Mouse (Mus musculus): ENCODE data around the gene Kifc1.
"Not testable (repeated sequence)": the region's sequence is repeated elsewhere in the genome, so short reads cannot be mapped to it uniquely, and the experiment has no call there.

The Kifc1 gene

DNA sequence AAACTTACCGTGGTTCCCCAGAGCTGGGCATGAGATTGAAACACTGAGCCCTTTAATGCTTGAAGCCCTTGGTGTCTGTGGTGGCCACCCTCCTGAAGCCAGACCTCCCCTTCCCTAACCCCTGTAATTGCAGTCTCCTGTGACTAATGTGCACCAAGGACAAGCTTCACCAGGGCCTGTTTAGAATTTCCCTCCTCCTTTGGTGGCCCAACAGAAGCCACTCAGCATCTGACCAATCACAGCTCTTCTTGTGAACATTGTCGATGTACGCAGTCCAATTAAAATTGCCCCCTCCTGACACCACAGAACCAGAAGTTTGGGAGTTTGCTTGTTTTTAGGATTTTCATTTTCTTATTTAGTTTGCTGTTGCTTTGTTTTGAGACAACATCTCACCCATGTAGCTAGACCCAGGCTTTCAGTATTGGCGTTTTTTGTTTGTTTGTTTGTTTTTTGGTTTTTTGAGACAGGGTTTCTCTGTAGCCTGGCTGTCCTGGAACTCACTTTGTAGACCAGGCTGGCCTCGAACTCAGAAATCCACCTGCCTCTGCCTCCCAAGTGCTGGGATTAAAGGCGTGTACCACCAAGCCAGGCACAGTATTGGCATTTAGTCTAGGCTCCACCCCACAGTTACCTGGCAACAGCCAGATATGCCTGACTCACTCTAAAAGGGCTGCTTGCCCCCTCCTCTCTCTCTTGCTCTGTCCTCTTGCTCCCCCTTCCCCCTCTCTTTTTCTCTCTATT, 13.6 kb upstream of the Kifc1 start:
- DNase-seq (ENCODE audit: low spot score in 2 of 2), result not testable (repeated sequence)

GRCm38 (mm10) chr17:33902491-33902890, 12.0 kb upstream of the Kifc1 start:
- DNase-seq (ENCODE audit: low spot score in 2 of 2), result no peak

DNA sequence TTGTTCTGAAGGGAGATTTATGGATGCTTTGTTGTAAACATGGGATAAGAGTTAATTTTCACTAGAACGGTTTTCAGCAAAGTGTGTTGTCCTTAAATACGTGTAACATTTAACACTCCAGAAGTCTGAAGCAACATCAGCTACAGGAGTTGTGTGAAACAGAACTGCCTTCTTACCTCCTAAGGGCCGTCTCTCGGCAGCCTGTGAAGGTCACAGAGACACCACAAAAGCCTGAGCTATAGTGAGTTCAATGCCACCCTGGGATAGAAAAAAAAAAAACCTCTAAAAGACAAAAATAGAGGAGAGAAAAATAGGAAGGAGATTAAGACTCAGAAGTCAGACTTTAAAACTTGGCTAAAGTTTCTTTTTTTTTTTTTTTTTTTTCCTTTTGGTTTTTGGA, 11.6 kb upstream of the Kifc1 start:
- no peak for DNase-seq (ENCODE audit: low spot score in 2 of 2)

DNA sequence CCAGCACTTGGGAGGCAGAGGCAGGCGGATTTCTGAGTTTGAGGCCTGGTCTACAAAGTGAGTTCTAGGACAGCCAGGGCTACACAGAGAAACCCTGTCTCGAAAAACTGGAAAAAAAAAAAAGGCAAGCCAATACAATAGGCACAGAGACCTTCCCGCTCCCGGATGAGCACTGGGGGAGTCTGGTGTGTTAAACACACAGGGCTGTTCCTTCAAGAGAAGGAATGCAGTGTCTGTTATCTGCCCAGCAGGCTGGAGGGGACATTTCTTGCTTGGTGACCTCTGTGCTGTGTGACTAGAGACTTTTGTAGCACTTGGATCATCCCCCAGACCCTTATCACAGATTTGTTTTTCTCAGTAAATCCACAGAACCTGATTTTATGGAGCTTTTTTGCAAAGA, 11.2 kb upstream of the Kifc1 start:
- DNase-seq (ENCODE audit: low spot score in 2 of 2), result no peak

DNA sequence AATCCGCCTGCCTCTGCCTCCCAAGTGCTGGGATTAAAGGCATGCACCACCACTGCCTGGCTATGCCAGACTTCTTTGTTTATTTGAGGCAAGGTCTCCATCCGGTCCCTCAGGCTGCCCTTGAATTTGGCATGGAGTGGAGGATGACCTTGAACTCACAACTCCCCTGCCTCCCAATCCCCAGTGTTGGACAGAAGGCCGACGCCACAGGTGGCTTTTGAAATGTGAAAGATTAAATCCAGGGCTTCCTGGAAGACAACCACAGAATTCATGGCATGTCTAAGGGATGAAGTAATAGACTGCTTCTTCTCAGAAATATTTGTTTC, 10.5 kb upstream of the Kifc1 start:
- DNase-seq (ENCODE audit: low spot score in 2 of 2), result no peak

- DNase-seq (ENCODE audit: low spot score in 2 of 2), result no peak
Observed at GRCm38 (mm10) chr17:33900281-33900988, 10.0 kb upstream of the Kifc1 start.

- no peak for DNase-seq (ENCODE audit: low spot score in 2 of 2)
Observed at GRCm38 (mm10) chr17:33899642-33900041, 9.2 kb upstream of the Kifc1 start.

GRCm38 (mm10) chr17:33898193-33898592, 7.7 kb upstream of the Kifc1 start:
- not testable (repeated sequence) for DNase-seq (ENCODE audit: low spot score in 2 of 2)

- DNase-seq (ENCODE audit: low spot score in 2 of 2), result no peak
Observed at GRCm38 (mm10) chr17:33897114-33897794, 6.8 kb upstream of the Kifc1 start.

- DNase-seq (ENCODE audit: low spot score in 2 of 2), result not testable (repeated sequence)
Observed at GRCm38 (mm10) chr17:33893011-33893410, 2.5 kb upstream of the Kifc1 start.

DNA sequence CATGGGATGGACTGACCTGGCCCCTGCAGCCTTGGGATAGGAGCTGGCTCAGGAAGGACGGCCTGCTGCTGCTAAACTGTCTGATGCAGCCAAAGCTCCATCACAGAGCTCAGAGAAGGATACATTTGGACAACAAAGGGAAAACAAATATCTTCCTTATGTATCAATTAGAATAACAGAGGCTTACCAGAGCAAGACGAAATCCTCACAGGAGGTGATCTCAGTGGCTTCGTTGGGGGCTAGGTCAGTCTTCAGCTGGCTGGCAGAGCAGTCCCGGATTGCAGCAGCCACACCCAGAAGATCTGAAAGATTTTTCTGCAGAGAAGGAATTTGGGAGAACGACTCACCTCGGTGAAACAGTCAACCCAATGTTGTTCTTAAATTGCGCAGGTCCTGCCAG, 2.0 kb upstream of the Kifc1 start:
- no peak for DNase-seq (ENCODE audit: low spot score in 2 of 2)

DNA sequence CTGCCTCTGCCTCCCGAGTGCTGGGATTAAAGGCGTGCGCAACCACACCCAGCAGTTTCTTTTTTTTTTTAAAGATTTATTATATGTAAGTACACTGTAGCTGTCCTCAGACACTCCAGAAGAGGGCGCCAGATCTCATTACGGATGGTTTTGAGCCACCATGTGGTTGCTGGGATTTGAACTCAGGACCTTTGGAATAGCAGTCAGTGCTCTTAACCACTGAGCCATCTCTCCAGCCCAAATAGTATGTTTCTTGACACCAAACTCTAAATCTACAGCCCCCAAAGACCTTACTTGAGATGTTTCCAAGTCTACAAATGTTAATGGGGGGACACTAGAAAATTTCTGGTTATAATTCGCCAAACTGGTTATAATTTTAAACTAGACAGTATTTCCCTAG, 1.4 kb upstream of the Kifc1 start:
- DNase-seq (ENCODE audit: low spot score in 2 of 2), result not testable (repeated sequence)

DNA sequence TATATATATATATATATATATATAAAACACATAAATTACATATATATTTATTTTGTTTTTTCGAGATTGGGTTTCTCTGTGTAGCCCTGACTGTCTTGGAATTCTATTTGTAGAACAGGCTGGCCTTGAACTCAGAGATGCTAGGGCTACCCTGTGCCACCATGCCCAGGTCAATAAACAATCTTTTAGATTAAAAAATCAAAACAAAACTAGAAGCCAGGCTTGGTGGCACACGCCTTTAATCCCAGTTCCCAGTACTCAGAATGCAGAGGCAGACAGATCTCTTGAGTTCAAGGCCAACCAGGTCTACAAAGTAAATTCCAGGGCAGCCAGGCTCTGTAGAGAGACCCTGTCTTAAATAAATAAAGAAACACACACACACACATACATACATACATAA, 896 bp upstream of the Kifc1 start:
- no peak for DNase-seq (ENCODE audit: low spot score in 2 of 2)

DNA sequence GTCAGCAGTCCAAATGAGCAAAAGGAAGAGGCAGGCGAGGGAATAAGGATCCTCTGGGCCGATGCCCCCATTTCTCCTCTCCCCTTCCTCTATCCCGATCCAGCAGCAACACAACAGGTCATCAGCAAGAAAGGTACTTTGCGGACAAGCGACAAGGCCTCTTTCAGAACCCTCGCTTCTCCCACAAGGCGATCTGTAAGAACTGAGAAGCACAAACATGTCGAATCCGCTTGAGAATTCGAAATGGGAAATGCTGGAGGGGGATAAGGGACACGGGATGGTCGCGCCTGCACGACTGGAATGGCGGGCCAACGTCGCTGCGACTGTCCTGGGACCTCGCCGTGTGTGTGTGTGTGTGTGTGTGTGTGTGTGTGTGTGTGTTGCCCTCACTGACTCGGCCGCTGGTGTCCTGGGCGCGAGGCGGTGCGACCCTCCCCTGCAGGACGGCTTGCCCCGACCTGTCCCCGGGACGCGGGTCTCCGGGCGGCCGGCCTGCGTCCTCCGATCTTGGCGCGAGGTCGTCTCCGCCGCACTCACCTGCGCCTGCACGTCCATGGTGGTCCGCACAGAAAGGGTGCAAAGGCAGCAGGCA, 424 bp downstream of the Kifc1 start:
- not testable (repeated sequence) for DNase-seq (ENCODE audit: low spot score in 2 of 2)

DNA sequence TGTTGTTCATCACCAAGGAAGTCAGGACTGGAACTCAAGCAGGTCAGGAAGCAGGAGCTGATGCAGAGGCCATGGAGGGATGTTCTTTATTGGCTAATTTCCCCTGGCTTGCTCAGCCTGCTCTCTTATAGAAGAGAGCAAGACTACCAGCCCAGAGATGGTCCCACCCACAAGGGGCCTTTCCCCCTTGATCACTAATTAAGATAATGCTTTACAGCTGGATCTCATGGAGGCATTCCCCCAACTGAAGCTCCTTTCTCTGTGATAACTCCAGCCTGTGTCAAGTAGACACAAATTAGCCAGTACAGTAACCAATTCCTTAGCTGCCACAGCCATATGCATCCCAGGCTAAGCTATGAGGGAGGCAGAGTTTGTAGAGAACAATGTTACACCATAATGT, 2.2 kb downstream of the Kifc1 start:
- not testable (repeated sequence) for DNase-seq (ENCODE audit: low spot score in 2 of 2)

- DNase-seq (ENCODE audit: low spot score in 2 of 2), result not testable (repeated sequence)
Observed at GRCm38 (mm10) chr17:33887802-33888201, 2.7 kb downstream of the Kifc1 start.

GRCm38 (mm10) chr17:33884320-33884719, 6.1 kb downstream of the Kifc1 start:
- not testable (repeated sequence) for DNase-seq (ENCODE audit: low spot score in 2 of 2)

DNA sequence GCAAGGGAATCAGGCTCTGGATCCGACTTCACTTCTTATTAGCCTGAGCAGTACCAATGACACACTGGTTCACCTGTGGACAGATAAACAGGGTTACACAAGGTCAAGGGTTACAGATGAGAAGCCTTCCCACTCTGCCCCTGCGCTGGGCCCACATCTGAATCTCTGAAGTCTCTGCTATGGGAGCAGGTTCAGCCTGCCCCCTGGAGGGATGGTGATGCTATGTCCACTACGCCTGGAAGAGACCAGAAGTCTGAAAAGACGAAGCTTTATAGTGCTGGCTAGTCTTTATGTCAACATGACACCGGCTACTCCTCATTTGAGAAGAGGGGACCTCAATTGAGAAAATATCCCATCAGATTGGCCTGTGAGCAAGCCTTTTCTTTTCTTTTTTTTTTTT, 14.7 kb downstream of the Kifc1 start:
- DNase-seq (ENCODE audit: low spot score in 2 of 2), result not testable (repeated sequence)

GRCm38 (mm10) chr17:33874411-33874810, 16.1 kb downstream of the Kifc1 start:
- peak in 1 of 2 experiments; percentile 28 for DNase-seq (ENCODE audit: low spot score in 2 of 2)

DNA sequence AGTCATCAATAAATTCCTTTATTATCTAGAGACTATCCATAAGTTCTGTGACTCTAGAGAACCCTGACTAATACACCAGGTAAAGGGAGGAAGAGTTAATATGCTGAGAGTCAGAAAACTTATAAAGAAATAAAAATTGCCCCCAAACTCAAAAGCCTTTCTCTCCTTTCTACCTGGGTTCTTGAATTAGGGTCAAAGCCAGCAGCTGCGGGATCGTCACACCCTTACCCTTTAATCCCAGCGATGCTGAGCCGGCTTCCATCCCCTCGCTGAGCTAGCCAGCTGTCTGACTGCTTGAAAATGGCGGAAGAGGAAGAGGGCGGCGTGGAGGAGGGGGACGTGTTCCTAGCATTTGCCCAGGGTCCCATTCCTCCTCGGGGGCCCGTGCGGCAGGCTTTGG, 16.9 kb downstream of the Kifc1 start, which contains the start of gene Gm7029:
Gm7029 (plus strand) TSS at position 301 of the 400 bp plus-strand sequence.
- DNase-seq (ENCODE audit: low spot score in 2 of 2), result not testable (repeated sequence)

DNA sequence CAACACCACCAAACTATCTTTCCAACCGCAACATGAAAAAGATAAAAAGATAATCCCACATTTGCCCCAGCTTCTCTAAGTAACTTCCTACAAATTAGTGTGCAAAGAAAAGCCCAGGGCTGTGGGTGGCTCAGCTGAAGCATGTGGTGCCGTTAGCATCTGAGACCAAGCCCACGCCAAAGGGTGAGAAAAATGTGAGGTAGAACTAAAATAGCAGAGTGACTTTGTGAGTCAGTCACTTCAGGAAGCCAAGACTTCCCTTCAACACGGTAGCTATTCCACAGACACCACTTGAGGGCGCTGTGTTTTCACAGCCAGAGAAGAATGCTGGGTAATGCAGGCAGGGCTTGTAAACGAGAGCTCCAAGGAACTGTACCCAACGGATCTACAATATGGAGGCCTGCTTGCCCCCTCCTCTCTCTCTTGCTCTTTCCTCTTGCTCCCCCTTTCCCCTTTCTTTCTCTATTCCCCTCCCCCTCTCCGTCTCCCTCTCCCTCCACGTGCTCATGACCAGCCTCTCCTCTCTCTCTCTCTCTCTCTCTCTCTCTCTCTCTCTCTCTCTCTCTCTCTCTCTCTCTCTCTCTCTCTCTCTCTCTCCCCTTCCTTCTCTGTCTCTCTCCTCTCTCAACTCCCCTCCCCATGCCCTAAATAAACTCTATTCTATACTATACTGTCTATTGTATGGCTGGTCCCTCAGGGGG, 25.0 kb downstream of the Kifc1 start:
- DNase-seq (ENCODE audit: low spot score in 2 of 2), result peak; percentile 79 to 86

- no peak for DNase-seq (ENCODE audit: low spot score in 2 of 2)
Observed at GRCm38 (mm10) chr17:33857816-33858215, 32.6 kb downstream of the Kifc1 start.

All from right cerebral cortex, postnatal 10 days (tissue).